Mouse (Mus musculus) hindbrain, embryonic 14.5 days (tissue): ENCODE data around the gene Klhl10. TPM values are rescaled to one million over a fixed set of nuclear protein-coding genes. Genes with fewer than 3 reads are reported as not detected.
A peak's percentile ranks its signal among the peaks of the same experiment; 100 is the strongest.

Experiments
- ATAC-seq: fragments of 200-750 bp; cut with Nextera tagmentation; 2 replicates; pipeline ENCODE4 v1.8.0; 2017; ENCODE audit warnings: moderate number of reproducible peaks, mild to moderate bottlenecking, moderate TSS enrichment, moderate library complexity; ENCODE audit not compliant: low FRiP score
- DNase-seq: peaks from one replicate; pipeline ENCODE4 v3.0.0-alpha.2; 2015; ENCODE audit warnings: low spot score
- H3K27ac ChIP-seq: fragments of 300-500 bp; sonication (generic); 2 replicates; pipeline ENCODE4 v1.5.1; 2014; ENCODE audit warnings: mild to moderate bottlenecking, moderate library complexity
- H3K27me3 ChIP-seq: fragments of 300-500 bp; sonication (generic); 2 replicates; pipeline ENCODE4 v1.6.1; 2014; ENCODE audit warnings: mild to moderate bottlenecking, low read length, mixed read lengths; ENCODE audit not compliant: control insufficient read depth, insufficient read depth
- H3K36me3 ChIP-seq: fragments of 300-500 bp; sonication (generic); replicated peaks from 2 replicates; pipeline ENCODE4 v1.6.1; 2014; ENCODE audit not compliant: control insufficient read depth, insufficient read depth
- H3K4me1 ChIP-seq: fragments of 300-500 bp; sonication (generic); replicated peaks from 2 replicates; pipeline ENCODE4 v1.6.1; 2014; ENCODE audit warnings: antibody characterized with exemption, low read length, mixed read lengths; ENCODE audit not compliant: control insufficient read depth, insufficient read depth
- H3K4me2 ChIP-seq: fragments of 300-500 bp; sonication (generic); replicated peaks from 2 replicates; pipeline ENCODE4 v1.6.1; 2014; ENCODE audit warnings: mild to moderate bottlenecking, moderate library complexity
- H3K4me3 ChIP-seq: fragments of 300-500 bp; sonication (generic); replicated peaks from 2 replicates; pipeline ENCODE4 v1.5.1; 2014; ENCODE audit warnings: mild to moderate bottlenecking, low read length
- H3K9ac ChIP-seq: fragments of 300-500 bp; sonication (generic); 2 replicates; pipeline ENCODE4 v1.6.1; 2014
- H3K9me3 ChIP-seq: fragments of 300-500 bp; sonication (generic); 2 replicates; pipeline ENCODE4 v1.6.1; 2016; ENCODE audit warnings: low read length; ENCODE audit not compliant: control insufficient read depth
- WGBS: fragments of 180-500 bp; shearing (Covaris S2); extraction: QIAGEN DNeasy Blood & Tissue Kit; methylation state at CpG from one replicate; pipeline ENCODE4 v1.1.7; 2014; 5-methylcytosine and 5-hydroxymethylcytosine counted together
- polyA plus RNA-seq: library from polyadenylated mRNA; unstranded; fragments of >200 nt; fragmentation: Nextera tagmentation; extraction: Ambion mirVana; gene quantifications from 2 replicates; pipeline ENCODE4 v1.2.1, GENCODE M21; 2014

Klhl10 gene
- polyA plus RNA-seq, 1 experiment from 2014 or later, result 0.74 TPM

- Histone ChIP-seq H3K27ac (peak within 1 kb of the TSS; percentile 89), H3K9ac (peak within 1 kb of the TSS; percentile 98), H3K27me3 (no peaks in the 10 kb centered on the region), H3K4me3 (peak within 1 kb of the TSS; percentile 93), H3K36me3 (peaks cover 26% of the 10 kb centered on the region), H3K9me3 (no peaks in the 10 kb centered on the region), H3K4me1 (peaks cover 24% of the 10 kb centered on the region), H3K4me2 (peak within 1 kb of the TSS; percentile 76)
- ATAC-seq (peak; percentile 93), DNase-seq (peak; percentile 98)
- WGBS, result under 1% methylated on average over 83 of the region's 83 CpGs
Observed at GRCm38 (mm10) chr11:100472197-100472934, 30.6 kb downstream of the Klhl10 start, which contains the start of gene Klhl11. Klhl11 (minus strand) TSS chr11:100472741.

- no peak overlapping the region; the same call in 1 of the 2 replicates for H3K4me3 ChIP-seq
- H3K36me3 ChIP-seq, result peaks cover 32% of the 10 kb centered on the region
- H3K4me1 ChIP-seq, result peaks cover 24% of the 10 kb centered on the region
- H3K27me3 ChIP-seq, result no peaks in the 10 kb centered on the region
- ATAC-seq (peak; percentile 22; the same call in 1 of the 2 replicates), DNase-seq (no peak)
- H3K9me3 ChIP-seq, result no peaks in the 10 kb centered on the region
- H3K9ac ChIP-seq, result no peak overlapping the region
- 32% methylated on average over 5 of the region's 5 CpGs for WGBS
- H3K4me2 ChIP-seq, result 0 out of 2 replicates have a peak overlapping the region, but pooled peaks have one; percentile 6
- H3K27ac ChIP-seq, result 0 out of 2 replicates have a peak overlapping the region, but pooled peaks have one; percentile 46
Observed at GRCm38 (mm10) chr11:100472935-100473295, 31.2 kb downstream of the Klhl10 start.

- DNase-seq (no peak), ATAC-seq (no peak)
- no peaks in the 10 kb centered on the region for H3K9me3 ChIP-seq
- no peak overlapping the region for H3K9ac ChIP-seq
- 94% methylated on average over 5 of the region's 5 CpGs for WGBS
- H3K27me3 ChIP-seq, result no peaks in the 10 kb centered on the region
- H3K27ac ChIP-seq, result no peak overlapping the region
- peaks cover 58% of the 10 kb centered on the region for H3K36me3 ChIP-seq
- H3K4me2 ChIP-seq, result no peak overlapping the region
- H3K4me1 ChIP-seq, result 0 out of 2 replicates have a peak, but pooled peaks cover 4% of the 10 kb centered on the region
- no peak overlapping the region for H3K4me3 ChIP-seq
Observed at GRCm38 (mm10) chr11:100476281-100476680, 34.6 kb downstream of the Klhl10 start.

- Histone ChIP-seq H3K36me3 (peaks cover 86% of the 10 kb centered on the region), H3K4me2 (no peak overlapping the region), H3K4me3 (no peak overlapping the region), H3K9ac (no peak overlapping the region), H3K9me3 (no peaks in the 10 kb centered on the region), H3K27me3 (no peaks in the 10 kb centered on the region), H3K27ac (no peak overlapping the region), H3K4me1 (no peaks in the 10 kb centered on the region)
- no peak for ATAC-seq
- WGBS, result 92% methylated on average over 7 of the region's 7 CpGs
- no peak for DNase-seq
Observed at GRCm38 (mm10) chr11:100479152-100479551, 37.4 kb downstream of the Klhl10 start.

- H3K27me3 ChIP-seq, result no peaks in the 10 kb centered on the region
- H3K4me2 ChIP-seq, result no peak overlapping the region
- peaks cover 97% of the 10 kb centered on the region for H3K36me3 ChIP-seq
- H3K27ac ChIP-seq, result no peak overlapping the region
- H3K9me3 ChIP-seq, result no peaks in the 10 kb centered on the region
- no peak overlapping the region for H3K9ac ChIP-seq
- ATAC-seq, result no peak
- DNase-seq, result no peak
- no peak overlapping the region for H3K4me3 ChIP-seq
- no peaks in the 10 kb centered on the region for H3K4me1 ChIP-seq
- WGBS, result 95% methylated on average over 3 of the region's 3 CpGs
Observed at GRCm38 (mm10) chr11:100484461-100484860, 42.7 kb downstream of the Klhl10 start.

GRCm38 (mm10) chr11:100485801-100486538 is 44.3 kb downstream of the Klhl10 start:
- ATAC-seq (no peak), DNase-seq (peak; percentile 54)
- Histone ChIP-seq H3K4me3 (no peak overlapping the region), H3K4me1 (no peaks in the 10 kb centered on the region), H3K36me3 (peaks cover 97% of the 10 kb centered on the region), H3K27ac (no peak overlapping the region), H3K4me2 (no peak overlapping the region), H3K9ac (no peak overlapping the region), H3K9me3 (no peaks in the 10 kb centered on the region), H3K27me3 (no peaks in the 10 kb centered on the region)
- WGBS, result 86% methylated on average over 8 of the region's 8 CpGs

GRCm38 (mm10) chr11:100490951-100491350 is 49.2 kb downstream of the Klhl10 start:
- DNase-seq (no peak), ATAC-seq (no peak)
- H3K4me1 ChIP-seq, result no peaks in the 10 kb centered on the region
- no peak overlapping the region for H3K27ac ChIP-seq
- H3K9me3 ChIP-seq, result no peaks in the 10 kb centered on the region
- peaks cover 93% of the 10 kb centered on the region for H3K36me3 ChIP-seq
- no peak overlapping the region for H3K4me3 ChIP-seq
- WGBS, result 92% methylated on average over 6 of the region's 6 CpGs
- no peak overlapping the region for H3K4me2 ChIP-seq
- no peaks in the 10 kb centered on the region for H3K27me3 ChIP-seq
- H3K9ac ChIP-seq, result no peak overlapping the region

GRCm38 (mm10) chr11:100493771-100494170 is 52.1 kb downstream of the Klhl10 start:
- Histone ChIP-seq H3K4me3 (no peak overlapping the region), H3K27ac (no peak overlapping the region), H3K4me1 (no peaks in the 10 kb centered on the region), H3K9me3 (no peaks in the 10 kb centered on the region), H3K27me3 (no peaks in the 10 kb centered on the region), H3K9ac (no peak overlapping the region), H3K4me2 (no peak overlapping the region), H3K36me3 (peaks cover 97% of the 10 kb centered on the region)
- WGBS, result 94% methylated on average over 12 of the region's 12 CpGs
- DNase-seq, result no peak
- no peak for ATAC-seq

GRCm38 (mm10) chr11:100500241-100500640 is 58.5 kb downstream of the Klhl10 start:
- no peaks in the 10 kb centered on the region for H3K9me3 ChIP-seq
- DNase-seq (no peak), ATAC-seq (no peak)
- no peak overlapping the region for H3K4me2 ChIP-seq
- no peak overlapping the region for H3K27ac ChIP-seq
- H3K36me3 ChIP-seq, result peaks cover 99% of the 10 kb centered on the region
- no peaks in the 10 kb centered on the region for H3K27me3 ChIP-seq
- 81% methylated on average over 3 of the region's 3 CpGs for WGBS
- no peaks in the 10 kb centered on the region for H3K4me1 ChIP-seq
- H3K4me3 ChIP-seq, result no peak overlapping the region
- H3K9ac ChIP-seq, result no peak overlapping the region
